Mouse (Mus musculus): ENCODE results near the gene Vmn1r237.

The Vmn1r237 gene

DNA sequence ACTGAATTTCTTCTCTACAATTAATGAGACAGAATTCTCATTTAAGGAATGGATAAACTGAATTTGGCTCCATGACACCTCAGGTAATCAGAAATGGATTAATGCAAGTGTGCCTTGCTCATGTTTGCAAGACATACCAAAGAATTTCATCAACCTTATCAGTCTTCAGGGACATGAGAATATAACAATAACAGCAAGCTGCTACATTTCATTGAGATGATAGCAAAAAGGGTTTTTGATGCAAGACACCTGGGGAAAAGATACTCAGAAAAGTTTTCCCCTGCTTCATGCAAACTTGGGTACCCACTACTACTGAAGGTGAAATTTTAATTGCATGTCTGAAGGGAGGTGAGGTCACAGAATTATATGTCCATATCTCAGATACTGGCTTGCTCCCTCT is at the start of gene Vmn1r237:
Gene Vmn1r237 (plus strand): TSS at position 301 of the 400 bp plus-strand sequence.
- DNase-seq = no peak

- peak; percentile 35 to 58 for DNase-seq
Observed at GRCm38 (mm10) chr17:21272103-21272502, 39.6 kb upstream of the Vmn1r237 start.

GRCm38 (mm10) chr17:21282642-21283041 is 29.0 kb upstream of the Vmn1r237 start, which contains the start of gene Vmn1r236:
Gene Vmn1r236 (plus strand): TSS chr17:21282942.
- no peak for DNase-seq

- DNase-seq = no peak
Observed at GRCm38 (mm10) chr17:21284395-21284794, 27.3 kb upstream of the Vmn1r237 start.

GRCm38 (mm10) chr17:21289695-21290094 is 22.0 kb upstream of the Vmn1r237 start:
- DNase-seq = no peak

Data from kidney, postnatal 25 days (tissue).